Mouse (Mus musculus): ENCODE measurements at regions not wholly inside any gene's neighbourhood (a gene's known extent, or its start where the extent isn't known, plus 50 kb on each side); places are given as distances from the start of the nearest gene placed in this dataset.

GRCm38 (mm10) chr12:46333376-46333775 is 485.4 kb downstream of the Nova1 start:
- TF ChIP-seq ZNF384 (IDR thresholded peaks at IDR 0.05; ENCODE audit: low read depth, low read length), result no peak
- TF ChIP-seq ELF1 (IDR thresholded peaks at IDR 0.05; ENCODE audit: low read depth, low read length), result no peak
- TF ChIP-seq POLR2AphosphoS2 (IDR thresholded peaks at IDR 0.05; ENCODE audit: low read depth, low read length), result no peak

All from CH12.LX (cell line).